Mouse (Mus musculus) kidney, adult 2 months (tissue): ENCODE measurements around the gene Hist1h2ap. TPM values are rescaled to one million over a fixed set of nuclear protein-coding genes. Genes with fewer than 3 reads are reported as not detected.
"Not testable (repeated sequence)": the region's sequence is repeated elsewhere in the genome, so short reads cannot be mapped to it uniquely, and the experiment has no call there.

Experiments used
- DNase-seq: peaks from one replicate; pipeline ENCODE4 v3.0.0; 2021
- H3K27ac ChIP-seq: fragments of 200-500 bp; 2 replicates; pipeline ENCODE4 v1.5.1; 2012; ENCODE audit warnings: low read depth, low read length, control low read depth, inconsistent platforms; ENCODE audit not compliant: insufficient read depth
- H3K27me3 ChIP-seq: fragments of 200-500 bp; replicated peaks from 2 replicates; pipeline ENCODE4 v1.6.1; 2012; ENCODE audit warnings: mild to moderate bottlenecking, moderate library complexity, low read length, inconsistent platforms; ENCODE audit not compliant: control insufficient read depth, insufficient read depth
- H3K36me3 ChIP-seq: fragments of 200-500 bp; 2 replicates; pipeline ENCODE4 v1.6.1; 2012; ENCODE audit warnings: mild to moderate bottlenecking, moderate library complexity, low read length, inconsistent platforms; ENCODE audit not compliant: control insufficient read depth, insufficient read depth
- H3K4me1 ChIP-seq: fragments of 200-500 bp; 2 replicates; pipeline ENCODE4 v1.6.1; 2011; ENCODE audit warnings: low read length; ENCODE audit not compliant: control insufficient read depth, insufficient read depth
- H3K4me3 ChIP-seq: fragments of 200-500 bp; 2 replicates; pipeline ENCODE4 v1.5.1; 2011; ENCODE audit warnings: mild to moderate bottlenecking, low read depth, low read length, control low read depth; ENCODE audit not compliant: insufficient read depth
- CTCF ChIP-seq: fragments of 200-500 bp; conservative IDR thresholded peaks from 2 replicates; pipeline ENCODE4 v1.5.1; 2011; ENCODE audit warnings: low read depth, mild to moderate bottlenecking, control low read depth, low read length, moderate library complexity, mixed read lengths; ENCODE audit not compliant: insufficient read depth, insufficient read length
- POLR2A ChIP-seq: fragments of 200-500 bp; IDR thresholded peaks from one replicate; pipeline ENCODE4 v1.6.1; 2011; ENCODE audit warnings: low read depth, low read length, control low read depth
- WGBS: fragments of 180-500 bp; shearing (Covaris S2); methylation state at CpG from one replicate; pipeline ENCODE4 v1.1.7; 2018; 5-methylcytosine and 5-hydroxymethylcytosine counted together
- polyA plus RNA-seq: library from polyadenylated mRNA; depleted of rRNA; stranded (reverse); fragments of >200 nt; gene quantifications from 2 replicates; pipeline ENCODE4 v1.2.3, GENCODE M21; 2012

Hist1h2ap gene
- polyA plus RNA-seq, 1 experiment = 8.6 TPM

DNA sequence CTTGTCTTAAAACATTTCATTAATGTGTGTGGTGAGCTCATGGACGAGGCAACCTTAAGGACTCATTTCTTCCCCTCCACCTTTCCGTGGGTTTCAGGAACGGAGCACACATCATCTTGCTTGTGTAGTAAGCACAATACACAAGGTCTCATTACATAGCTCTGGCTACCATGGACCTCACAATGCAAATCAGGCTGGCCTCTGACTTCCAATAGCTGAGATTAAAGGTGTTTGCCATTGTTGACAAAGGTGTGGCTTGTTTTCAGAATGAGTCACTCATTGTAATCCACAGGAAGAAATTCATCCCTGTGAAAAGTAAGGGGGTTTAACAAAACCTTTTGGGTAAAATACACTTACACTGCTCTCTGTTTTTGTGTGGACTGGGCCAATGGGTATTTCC lies 4.8 kb downstream of the Hist1h2ap start:
- no peaks in the 10 kb centered on the region for H3K27me3 ChIP-seq
- H3K27ac ChIP-seq = no peak overlapping the region
- 90% methylated on average over 3 of the region's 3 CpGs for WGBS
- DNase-seq = no peak
- no peaks in the 10 kb centered on the region for H3K36me3 ChIP-seq
- TF ChIP-seq POLR2A (no peak), CTCF (no peak)
- H3K4me1 ChIP-seq = no peaks in the 10 kb centered on the region
- no peak overlapping the region for H3K4me3 ChIP-seq

DNA sequence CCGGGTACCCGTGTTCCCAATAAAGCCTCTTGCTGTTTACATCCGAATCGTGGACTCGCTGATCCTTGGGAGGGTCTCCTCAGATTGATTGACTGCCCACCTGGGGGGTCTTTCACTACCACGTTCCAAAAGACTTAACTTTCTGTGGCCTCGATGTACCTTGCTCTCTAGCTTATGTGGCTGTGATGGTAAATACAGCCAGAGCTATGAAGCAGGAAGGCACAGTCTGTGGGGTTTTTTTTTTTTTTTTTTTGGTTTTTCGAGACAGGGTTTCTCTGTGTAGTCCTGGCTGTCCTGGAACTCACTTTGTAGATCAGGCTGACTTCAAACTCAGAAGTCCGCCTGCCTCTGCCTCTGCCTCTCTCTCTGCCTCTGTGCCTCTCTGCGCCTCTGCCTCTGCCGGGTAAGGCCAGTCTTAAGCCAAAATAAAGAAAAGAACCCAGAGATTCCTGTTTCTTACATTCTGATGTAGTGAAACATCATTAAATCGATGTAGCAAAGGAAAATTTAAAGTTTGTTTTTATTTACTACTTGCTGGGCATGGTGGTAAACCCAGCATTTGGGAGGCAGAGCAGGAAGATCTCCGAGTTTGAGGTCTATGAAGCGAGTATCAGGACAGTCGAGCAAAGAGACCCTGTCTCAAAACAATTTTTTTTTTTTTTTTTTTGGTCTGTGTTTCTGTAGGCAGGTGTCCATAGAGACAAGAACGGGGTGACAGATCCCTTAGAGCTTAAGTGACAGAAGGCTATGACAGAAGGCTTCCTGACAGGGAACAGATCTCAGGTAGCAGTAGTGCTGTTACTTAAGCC lies 13.0 kb downstream of the Hist1h2ap start:
- WGBS = 80% methylated on average over 7 of the region's 16 CpGs
- H3K4me3 ChIP-seq, H3K4me1 ChIP-seq, H3K36me3 ChIP-seq, H3K27ac ChIP-seq, DNase-seq, H3K27me3 ChIP-seq: not testable (repeated sequence)

GRCm38 (mm10) chr13:21812092-21812491 lies 21.2 kb downstream of the Hist1h2ap start:
- not testable (repeated sequence) for H3K4me3 ChIP-seq, H3K36me3 ChIP-seq, H3K27me3 ChIP-seq, H3K27ac ChIP-seq, DNase-seq, H3K4me1 ChIP-seq
- under 1% methylated on average over 14 of the region's 14 CpGs for whole genome bisulfite sequencing

GRCm38 (mm10) chr13:21811539-21811938 lies 21.8 kb downstream of the Hist1h2ap start, which contains the start of gene Hist1h4m:
Hist1h4m (plus strand) TSS chr13:21811746.
- no CpG with 5 or more reads among the region's 24 CpGs for WGBS
- H3K27ac ChIP-seq, H3K36me3 ChIP-seq, H3K4me1 ChIP-seq, H3K4me3 ChIP-seq, H3K27me3 ChIP-seq: not testable (repeated sequence)
- DNase-seq = peak; percentile 43

- H3K36me3 ChIP-seq = not testable (repeated sequence)
Measured at GRCm38 (mm10) chr13:21811074-21811473, 22.2 kb downstream of the Hist1h2ap start.

GRCm38 (mm10) chr13:21810073-21810472 lies 23.2 kb downstream of the Hist1h2ap start, which contains the start of the genes Hist1h2bq and Hist1h2ao:
Hist1h2bq (minus strand) TSS chr13:21810197.
Hist1h2ao (plus strand) TSS chr13:21810465.
- not testable (repeated sequence) for H3K4me1 ChIP-seq, H3K27me3 ChIP-seq, H3K27ac ChIP-seq, DNase-seq, H3K36me3 ChIP-seq, H3K4me3 ChIP-seq
- WGBS = no CpG with 5 or more reads among the region's 23 CpGs

More at GRCm38 (mm10) chr13:21811074-21811473, 22.2 kb downstream of the Hist1h2ap start:
- not testable (repeated sequence) for H3K4me3 ChIP-seq, DNase-seq, H3K27ac ChIP-seq, H3K4me1 ChIP-seq, H3K27me3 ChIP-seq
- WGBS = no CpG with 5 or more reads among the region's 8 CpGs

DNA sequence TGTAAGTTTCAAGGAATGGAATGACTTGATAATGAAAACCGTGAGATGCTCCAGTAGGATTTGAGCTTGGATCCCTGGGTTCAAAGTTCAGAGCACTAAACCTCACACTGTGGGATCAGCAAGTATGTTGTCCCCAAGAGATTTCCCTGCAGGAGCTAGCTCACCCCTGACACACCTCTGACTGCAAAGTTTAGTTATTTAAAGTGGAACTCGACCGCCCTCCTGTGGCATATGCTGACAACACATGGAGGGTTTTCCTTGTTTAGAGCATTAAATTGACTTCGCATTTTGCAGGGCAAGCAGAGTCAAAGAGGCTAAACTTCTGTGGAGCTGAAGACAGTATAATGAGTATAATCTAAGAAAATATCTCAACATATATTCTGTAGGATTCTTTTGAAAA lies 30.2 kb downstream of the Hist1h2ap start:
- DNase-seq, H3K27me3 ChIP-seq, H3K36me3 ChIP-seq, H3K4me3 ChIP-seq, H3K27ac ChIP-seq, H3K4me1 ChIP-seq: not testable (repeated sequence)
- WGBS = no CpG with 5 or more reads among the region's 4 CpGs

- not testable (repeated sequence) for H3K4me1 ChIP-seq, H3K4me3 ChIP-seq, H3K36me3 ChIP-seq, H3K27me3 ChIP-seq, H3K27ac ChIP-seq, DNase-seq
Measured at GRCm38 (mm10) chr13:21797163-21797562, 36.1 kb downstream of the Hist1h2ap start.
